Mouse (Mus musculus) kidney, adult 11 months (tissue): ENCODE results near the gene Prmt9.

Source experiments
- DNase-seq: peaks from one replicate; pipeline ENCODE4 v3.0.0; 2022

Gene Prmt9

DNA sequence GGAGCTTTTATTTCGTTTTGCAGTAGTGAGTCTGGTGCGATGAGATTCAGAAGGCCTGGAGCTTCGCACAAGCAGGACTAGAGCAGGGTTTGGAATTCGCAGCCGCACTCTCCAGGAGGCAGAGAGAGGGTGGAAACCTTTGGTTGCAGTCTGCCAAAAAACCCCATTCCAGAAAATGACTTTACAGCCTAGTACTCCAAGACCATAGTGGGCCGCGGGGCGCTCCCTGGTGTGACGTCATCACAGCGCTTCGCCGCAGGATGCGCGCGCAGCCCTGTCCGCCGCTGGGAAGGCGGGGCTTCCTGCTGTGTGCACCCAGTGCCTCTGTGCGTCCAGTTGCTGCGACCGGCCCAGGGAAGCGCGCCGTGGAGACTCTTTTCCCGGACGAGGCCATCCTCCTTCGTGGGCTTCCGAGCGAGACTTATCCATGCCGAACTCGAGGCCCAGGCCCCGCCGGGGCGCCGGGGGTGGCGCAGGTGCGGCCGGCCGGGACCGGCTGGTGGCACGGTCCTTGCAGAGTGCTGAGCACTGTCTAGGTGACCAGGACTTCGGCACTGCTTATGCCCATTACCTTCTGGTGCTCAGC lies at the start of gene Prmt9:
Gene Prmt9, plus strand, starts transcription at position 277 of the 586 bp plus-strand sequence.
- peak; percentile 92 for DNase-seq

DNA sequence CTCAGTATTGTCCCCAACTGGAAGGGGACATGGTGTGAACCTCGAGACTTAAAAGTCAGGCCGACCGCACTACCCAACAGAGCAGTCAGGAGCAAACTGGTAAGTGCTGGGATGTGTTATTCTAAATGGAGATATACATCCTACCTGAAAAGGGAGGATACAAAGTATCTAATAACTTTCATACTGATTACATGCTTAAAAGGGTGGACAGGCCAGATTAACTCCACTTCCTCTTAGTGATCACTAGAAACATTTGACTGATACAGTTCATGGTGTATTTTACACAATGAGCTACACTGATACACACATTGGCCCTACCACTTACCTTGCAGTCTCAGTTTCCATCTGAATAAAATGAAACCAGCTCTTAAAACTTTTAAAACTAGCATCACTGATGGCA lies 48.9 kb upstream of the Prmt9 start:
- no peak for DNase-seq

DNA sequence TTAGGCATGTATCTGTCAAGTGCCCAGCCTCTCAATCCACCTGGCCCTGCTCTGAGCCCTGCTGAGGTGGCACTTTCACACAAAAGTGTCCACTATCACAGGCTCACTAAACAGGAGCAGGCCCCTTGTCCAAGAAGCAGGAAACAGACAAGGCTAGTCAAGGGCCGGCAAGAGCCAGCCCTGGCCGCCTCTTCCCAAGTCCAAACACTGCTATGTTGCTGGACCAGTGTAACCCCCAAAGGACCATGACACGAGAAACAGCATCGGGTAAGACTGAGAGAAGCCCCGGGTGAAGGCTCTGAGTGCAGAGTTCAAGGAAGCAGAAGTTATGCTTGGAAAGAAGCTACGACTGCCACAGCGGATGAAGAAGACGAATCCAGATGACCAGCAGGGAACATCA lies 48.1 kb upstream of the Prmt9 start:
- DNase-seq = no peak

DNA sequence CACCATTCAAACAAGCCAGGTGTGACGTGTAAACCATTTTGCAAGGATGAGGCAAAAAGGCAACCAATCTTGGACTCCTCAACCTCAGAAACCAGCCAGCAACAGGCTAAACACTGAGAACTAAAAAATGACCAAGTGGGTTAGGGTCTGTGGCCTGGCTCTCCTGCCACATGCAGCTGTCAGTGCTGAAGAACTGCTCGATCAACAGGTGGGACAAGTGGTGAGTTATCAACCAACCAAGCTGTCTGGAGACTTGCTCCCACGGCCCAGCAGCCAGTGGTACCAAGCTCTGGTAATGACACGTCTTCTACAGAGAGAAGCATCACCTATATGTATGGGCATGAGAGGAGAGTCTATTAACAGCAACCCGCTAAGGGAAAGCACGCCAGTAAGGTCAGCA lies 46.6 kb upstream of the Prmt9 start:
- DNase-seq = no peak

DNA sequence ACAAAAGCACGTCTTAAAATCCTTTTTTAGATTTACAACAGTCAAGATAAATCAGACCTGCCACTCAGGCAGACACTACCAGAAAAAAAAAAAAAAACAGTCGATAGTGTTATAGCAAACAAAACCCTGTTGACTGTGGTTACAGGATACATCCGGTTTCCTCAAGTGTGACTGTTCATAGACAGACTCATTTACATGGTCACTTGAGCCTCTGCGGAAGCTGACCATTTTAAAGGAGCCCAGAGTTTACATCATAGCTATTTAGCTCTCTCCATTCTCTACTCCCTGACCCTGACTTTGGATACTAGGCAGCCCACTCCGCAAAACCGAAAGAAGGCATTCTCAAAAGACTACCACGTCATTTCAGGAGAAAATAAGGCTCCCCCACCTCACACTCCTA lies 42.7 kb upstream of the Prmt9 start:
- DNase-seq = no peak

DNA sequence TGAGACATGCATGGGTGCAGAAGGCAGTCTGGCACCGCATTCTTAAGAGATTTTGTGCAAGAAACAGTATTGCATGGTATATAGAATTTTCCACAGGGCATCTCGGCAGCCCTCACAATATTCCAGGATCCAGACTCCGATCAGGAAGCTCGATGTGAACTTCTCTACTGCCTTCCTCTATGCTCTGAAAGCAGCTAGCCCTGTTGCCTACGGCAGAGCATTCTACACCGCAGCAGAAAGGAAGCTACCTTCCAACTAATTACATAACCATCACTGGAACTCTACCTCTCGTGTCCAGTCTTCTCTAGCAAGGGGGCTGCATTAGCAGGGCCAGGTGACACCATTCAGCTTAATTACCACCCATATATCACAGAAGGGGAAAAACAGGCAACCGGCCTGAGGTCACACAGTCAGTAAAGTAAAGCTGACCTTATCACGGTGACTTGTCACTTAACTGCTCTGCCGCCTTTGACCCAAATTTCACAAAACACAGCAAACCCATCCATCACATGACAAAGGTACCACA lies 41.6 kb upstream of the Prmt9 start:
- no peak for DNase-seq

DNA sequence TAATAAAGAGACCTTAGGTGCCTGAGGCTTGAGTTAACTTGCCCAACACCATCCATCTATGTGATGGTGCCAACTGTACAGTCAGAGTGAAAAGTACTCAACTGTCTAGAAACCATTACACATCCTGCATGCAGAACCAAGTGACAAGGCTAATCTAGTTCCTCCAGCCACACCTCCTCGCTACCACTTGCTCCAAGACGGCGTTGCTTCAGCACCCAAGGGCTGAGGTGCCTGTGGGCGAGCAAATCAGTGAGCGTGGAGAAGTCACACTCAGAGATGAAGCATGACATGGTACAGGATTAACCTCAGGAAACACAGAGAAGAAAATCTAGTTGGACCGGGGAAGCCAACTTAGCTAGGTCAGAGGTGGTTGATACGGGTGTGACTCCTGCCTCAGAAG lies 40.2 kb upstream of the Prmt9 start:
- DNase-seq = no peak

DNA sequence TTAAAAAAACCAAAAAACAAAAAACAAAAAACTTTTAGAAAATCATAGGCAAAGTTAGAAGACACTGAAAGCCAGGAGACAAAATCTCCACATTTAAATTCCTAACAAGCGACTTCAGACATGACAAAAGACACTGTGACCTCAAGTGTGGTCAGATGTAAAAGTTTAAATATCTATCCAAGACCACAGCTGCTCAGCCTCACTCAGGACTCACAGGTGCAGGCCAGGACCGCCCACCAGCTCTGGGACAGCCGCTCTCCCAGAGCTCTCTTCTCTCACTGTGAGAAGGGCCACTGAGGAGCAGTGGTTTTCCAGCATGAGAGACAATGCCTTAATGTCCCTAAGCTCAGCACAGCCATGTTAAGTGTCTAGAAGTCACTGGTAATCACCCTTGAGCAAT lies 38.8 kb upstream of the Prmt9 start:
- DNase-seq = no peak

DNA sequence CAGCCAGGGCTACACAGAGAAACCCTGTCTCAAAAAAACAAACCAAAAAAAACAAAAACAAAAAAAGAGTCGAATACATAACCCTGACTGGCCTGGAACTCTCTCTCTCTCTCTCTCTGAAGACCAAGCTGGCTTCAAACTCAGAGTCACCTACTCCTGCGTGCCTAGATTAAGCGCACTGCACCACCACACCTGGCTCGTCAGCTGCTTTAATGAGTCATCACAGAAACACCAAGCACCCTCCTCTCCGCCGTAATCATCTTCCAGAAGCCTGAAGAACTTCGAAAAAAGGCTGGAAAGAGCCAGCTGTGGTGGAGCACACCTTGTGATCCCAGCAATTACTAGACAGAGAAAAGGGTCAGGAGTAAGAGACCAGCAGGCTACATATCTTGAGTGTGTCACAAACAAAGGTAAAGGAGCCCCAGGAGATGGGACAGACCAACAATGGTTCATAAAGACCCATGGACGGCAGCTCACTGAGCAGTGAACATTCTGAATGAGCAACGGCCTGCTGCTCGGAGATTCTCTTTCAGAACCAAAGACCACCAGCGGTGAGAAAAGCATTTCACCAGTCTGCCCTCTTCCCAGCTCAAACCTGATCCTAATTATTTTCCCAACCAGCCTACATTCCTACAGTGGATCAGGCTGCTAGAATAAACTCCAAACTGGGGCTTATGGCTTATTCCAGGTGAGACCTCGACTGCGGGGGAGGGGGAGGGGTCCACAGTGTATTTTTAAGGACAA lies 37.3 kb upstream of the Prmt9 start:
- no peak for DNase-seq

DNA sequence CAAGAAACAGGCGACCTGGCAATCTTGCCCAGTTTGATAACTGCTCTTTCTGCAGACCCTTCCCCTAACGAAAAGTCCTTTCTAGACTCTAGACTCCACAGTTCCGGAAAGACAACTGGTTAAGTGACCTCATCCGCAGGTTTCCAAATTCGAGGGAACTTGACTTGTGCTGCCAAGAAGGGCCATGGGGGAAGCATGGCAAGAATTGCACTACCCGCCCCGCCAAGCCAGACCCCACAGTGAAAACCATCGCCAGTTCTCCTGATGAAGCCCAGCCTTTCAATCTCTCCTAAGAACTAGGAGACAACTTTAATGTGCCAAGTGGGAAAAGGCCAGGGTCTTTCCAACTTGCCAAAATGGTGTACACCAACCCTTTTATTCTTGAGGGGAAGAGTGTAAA lies 34.0 kb upstream of the Prmt9 start:
- no peak for DNase-seq

DNA sequence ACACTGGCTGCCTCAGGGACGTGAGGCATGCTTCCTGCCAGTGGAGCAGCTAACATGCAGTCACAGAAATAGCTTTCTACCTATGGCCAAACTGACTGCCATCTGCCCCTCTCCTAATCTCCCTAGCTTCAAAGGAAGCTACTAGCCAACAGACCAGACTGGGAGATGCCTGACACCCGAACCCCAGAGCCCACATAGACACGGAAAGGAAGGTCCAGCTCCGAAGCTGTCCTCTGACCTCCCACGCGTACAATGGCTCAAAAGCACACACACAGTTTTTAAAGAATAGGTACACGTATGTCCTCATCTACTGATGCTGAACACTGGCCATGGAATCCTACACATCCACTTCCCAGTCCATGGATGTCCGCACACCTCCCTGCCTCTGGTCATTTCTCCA lies 33.4 kb upstream of the Prmt9 start:
- no peak for DNase-seq

DNA sequence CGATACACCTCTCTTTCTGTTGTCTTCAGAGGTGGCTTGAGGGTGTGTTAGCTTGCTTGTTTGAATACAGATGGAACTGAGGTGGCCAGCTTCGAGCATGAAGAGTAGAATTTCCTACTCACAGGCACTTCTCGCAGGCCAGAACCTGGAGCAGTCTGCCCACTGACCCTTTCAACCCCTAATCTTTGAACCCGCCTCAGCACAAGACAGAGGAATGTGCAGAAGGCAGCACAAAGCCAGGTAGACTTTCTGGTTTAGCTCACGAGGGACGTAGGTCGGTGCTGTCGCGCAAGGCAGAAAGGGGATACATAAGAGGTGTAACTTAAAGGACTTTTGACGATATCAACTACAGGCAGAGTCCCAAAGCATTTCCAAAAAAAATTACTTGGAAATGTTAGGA lies 32.4 kb upstream of the Prmt9 start:
- peak; percentile 80 for DNase-seq

DNA sequence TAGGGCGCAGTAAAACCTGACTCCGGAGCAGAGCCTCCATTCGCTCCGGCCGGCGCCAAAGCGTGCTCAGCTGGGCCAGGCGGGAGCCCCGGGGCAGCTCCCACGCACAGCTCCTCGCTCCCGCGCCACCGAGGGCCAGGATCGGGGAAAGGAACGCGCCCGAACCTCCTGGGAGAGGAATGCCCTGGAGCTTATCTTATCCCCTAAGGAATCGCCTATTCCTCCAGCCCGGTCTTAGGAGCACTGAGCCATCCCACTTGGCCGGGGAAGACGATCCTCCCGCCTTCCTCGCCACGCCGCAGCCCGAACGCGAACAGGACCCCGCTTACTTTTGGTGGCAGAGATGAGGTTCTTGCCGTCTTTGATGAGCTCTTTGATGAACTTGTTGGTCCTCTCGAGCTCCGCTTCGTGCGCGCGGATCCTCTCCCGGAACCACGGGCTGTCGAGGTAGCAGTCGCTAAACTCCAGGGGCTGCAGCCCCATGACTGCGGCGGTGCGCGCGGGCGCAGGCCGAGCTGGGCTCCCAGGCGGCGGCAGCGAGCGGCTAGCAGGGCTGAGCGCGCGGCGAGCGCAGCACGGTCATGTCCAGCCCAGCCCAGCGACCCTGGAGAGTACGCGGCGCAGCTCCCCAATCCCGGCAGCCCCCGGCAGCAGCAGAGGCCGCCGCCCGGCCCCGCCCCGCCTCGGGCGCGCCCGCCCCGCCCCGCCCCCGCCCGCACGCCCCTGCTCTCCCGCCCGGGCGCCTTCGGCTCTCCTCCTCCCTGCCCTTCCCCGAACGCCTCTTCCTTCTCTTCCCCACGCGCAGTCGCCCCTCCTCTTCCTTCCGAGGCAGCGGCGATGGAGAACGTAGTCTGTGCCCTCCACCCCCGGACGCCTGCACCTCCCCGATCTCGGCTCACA lies 31.6 kb upstream of the Prmt9 start, which contains the start of gene Arhgap10:
Gene Arhgap10, minus strand, starts transcription at position 653 of the 900 bp plus-strand sequence.
- DNase-seq = peak; percentile 84

DNA sequence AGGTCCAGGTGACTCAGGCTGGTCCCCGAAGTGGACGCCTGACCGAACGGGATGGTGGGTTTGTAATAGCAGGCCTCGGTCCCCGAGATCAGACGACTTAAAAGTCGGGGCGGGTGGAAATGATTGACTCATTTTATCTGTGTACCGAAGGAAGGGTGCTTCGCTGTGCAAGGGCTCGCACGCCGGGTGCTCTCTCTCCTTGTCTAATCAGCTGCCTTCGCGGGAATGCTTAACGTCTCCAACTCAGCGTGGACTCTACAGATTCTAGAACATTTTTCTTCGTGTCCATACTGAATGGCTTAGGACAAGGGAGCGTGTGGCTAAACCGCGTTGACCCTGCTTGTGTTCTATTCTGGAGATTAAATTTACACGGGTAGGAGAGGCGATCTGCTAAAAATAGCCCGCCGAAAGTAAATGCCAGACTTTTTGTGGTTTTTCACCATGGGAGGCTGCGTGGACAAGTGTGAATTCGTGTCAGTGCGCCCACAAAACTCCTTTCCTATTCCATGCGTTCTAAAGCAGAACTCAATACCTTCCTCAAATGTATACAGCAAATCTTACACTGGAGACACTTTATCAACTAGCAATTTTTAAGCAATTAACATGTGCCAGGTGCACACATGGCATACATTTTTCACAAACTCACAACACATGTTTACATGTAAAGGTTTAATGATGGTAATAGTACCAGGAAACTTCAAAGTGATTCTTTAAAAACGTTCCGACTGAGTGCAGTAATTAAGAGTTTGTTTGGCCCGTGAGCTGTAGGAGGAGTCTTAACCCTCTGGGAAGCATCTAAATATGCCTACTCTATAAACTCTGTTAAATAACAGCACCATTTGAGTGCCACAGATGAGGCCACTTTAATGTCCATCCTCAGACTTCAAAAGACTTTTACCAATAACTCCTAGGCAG lies 30.7 kb upstream of the Prmt9 start:
- no peak for DNase-seq

DNA sequence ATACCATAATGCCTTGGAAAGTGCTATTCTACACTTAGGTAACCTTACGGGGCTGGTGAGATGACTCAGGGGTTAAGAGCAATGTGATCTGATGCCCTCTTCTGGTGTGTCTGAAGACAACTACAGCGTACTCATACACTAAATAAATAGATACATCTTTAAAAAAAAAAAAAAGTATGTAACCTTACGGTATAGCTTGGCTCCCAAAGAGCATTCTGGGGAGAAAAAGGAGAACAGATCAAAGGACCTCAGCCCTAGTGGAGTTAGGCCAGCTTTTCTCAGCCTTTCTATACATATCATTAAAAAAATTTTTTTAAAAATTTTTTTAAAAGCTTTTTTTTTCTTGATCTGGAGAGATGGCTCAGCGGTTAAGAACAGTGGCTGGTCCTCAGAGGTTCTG lies 28.6 kb upstream of the Prmt9 start:
- no peak for DNase-seq

DNA sequence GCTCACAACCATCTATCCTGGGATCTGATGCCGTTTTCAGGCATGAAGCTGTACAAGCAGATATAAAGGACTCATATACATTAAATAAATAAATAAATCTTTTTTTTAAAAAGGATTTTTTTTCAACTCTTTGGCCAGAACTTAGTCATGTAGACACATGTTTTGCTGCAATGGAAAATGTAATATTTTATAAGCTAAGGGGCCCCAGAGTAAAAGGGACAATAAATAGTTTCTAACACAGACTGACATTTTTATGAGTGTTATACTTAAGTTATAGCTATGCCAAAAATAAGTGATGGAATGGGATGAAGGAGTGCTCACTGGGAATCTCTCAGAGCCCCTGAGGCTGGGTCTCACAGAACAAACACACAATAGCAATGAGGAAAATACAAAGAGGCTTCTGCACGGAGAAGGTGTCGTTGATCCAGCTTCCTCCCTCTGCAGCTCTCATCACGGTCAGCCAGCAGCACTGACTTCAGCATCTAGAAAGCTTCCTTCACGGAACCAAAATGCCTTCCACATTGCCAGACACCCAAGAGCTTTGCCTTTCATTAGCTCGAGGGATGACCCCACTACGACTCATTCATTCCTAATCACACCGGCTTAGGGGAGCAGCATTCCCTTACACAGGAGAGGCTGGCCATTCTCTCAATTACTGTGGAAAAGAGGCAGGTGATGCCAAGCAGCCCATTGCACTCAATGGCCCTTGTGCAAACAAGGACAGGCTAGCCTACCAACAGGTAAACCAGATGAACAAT lies 28.0 kb upstream of the Prmt9 start:
- DNase-seq = no peak

DNA sequence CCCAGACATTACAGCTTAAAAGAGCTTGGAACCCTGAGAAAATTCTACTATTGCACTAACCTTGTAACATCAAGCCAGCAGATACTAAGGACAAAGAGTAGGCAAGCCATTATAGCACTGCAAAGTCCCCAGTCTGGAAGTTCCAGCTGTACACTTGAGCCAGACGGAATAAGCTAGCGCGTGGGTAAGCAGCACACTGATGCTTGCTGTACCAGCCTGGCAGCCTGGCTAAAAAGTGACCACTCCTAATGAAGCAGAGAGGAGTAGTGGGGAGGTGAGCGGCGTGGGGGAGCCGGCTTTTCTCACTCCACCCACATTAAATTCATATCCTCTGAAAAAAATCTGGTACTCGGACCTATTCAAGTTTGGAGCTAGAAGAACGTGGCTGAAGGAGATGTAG lies 26.2 kb upstream of the Prmt9 start:
- DNase-seq = peak; percentile 40

DNA sequence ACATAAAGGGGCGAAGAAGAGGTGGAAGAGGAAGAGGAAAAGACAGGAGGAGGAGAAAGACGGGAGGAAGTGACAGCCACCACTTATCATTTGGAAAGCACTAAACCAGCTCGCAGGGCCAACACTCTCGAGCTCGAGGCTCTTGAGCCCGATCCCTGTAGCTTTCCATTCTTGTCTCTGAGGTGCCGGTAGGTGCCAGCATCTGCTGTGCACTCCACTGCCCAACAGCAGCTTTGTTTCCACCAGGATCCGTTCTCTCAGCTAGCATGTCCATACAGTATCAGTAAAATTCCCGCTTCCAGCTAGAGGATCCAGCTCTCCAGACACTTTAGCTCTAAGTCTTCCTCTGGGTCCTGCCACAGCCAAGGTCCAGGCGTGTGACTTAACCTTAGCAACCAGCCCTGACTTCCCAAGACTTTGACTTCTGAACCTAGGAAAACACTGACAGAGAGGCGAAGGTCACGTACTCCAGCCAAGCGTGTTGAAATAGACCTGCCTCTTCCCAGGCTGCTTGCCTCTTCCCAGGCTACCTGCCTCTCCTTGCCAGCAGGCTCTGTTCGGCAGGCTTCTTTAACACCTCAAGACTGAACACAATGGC lies 25.1 kb upstream of the Prmt9 start:
- DNase-seq = peak; percentile 90

DNA sequence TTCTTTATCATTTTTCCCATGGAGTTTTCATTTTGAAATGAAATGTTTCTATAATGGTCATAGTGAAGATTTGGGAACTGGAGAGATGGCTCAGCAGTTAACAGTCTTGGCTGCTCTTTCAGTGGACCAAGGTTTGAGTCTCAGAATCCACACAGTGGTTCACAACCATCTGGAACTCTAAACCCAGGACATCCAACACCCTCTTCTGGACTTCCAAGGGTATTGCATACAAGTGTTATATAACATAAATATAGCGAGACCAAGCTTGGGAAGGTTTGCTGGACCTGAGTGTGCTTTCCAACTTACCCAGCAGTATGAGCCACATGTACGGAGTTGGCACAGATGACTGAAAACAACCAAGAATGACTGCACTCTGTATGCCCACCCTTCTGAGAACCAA lies 24.3 kb upstream of the Prmt9 start:
- peak; percentile 15 for DNase-seq

DNA sequence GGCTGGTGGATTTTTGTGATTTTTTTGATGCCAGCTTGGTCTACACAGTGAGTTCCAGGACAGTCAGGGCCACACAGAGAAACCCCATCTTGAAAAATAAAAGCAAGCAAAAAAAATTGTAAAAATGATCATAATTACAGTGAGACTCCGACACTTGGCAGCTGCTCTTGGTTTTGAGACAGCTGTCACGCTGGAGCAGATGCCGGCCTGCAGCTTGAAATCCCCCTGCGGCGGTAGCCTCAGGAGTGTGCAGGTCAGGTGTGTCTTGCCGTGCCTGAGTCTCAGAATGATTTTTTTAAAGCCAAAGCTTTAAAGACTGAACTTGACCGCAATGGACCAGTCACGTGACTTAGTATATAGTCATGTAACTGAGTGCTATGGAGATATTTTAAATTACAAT lies 23.1 kb upstream of the Prmt9 start:
- no peak for DNase-seq

DNA sequence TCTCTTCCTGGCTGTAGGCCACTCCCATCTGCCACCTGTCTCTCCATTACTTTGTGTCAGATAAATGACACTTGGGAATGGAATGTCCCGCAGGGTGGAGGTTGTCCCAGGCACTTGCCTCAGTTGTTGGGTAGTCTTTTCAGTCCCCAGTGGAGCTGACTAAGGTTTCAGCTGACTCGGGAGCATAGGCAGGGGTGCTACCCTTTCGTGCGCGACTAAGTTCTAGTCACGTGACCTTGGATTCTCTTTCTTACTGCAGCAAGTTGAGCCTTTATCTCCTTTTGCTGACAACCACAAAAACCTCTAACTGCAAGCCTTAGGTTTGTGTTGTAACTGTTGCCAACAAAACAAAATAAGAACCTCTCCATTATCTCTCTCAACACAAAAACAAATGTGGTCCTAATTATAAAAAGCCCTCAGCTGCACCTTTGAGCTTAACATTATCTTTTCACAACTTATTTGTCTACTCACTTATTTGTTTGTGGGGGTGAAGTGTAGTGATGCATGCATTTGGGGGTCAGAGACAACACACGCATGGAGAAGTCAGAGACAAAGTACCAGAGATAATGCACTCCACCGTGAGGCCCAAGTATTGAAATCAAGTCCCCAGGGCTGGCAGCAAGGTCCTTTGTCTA lies 14.7 kb upstream of the Prmt9 start:
- DNase-seq = no peak
